13 mouse cellular contexts compared by ENCODE assay signal in genomic region chr4:156343332-156343731, GRCm38 (mm10). TPM values are rescaled to one million over a fixed set of nuclear protein-coding genes. Genes with fewer than 3 reads are reported as not detected.
DNase-seq lines count a peak whose midpoint lies in the region; ATAC-seq and TF ChIP-seq lines count a peak whose summit lies in the region.
"Had no signal": no experiment of that assay in that cellular context is flagged by ENCODE, and none has a peak within 500 bp of the region (broad histone marks: within the 10 kb centered on the region; RNA-seq: fewer than 3 reads in every experiment).

No protein-coding gene starts in this region.

- WGBS in heart, embryonic 13.5 days, result 74% methylated on average over 1 of the region's 1 CpGs
- WGBS in lung, postnatal 0 days, result 91% methylated on average over 1 of the region's 1 CpGs
- whole genome bisulfite sequencing in limb, embryonic 13.5 days, result 85% methylated on average over 1 of the region's 1 CpGs
- WGBS in stomach, embryonic 15.5 days, result 79% methylated on average over 1 of the region's 1 CpGs

- 0 out of 2 replicates have a peak, but pooled peaks have one; percentile 21 for ATAC-seq in heart, embryonic 13.5 days (ENCODE audit: extremely low read depth, insufficient number of reproducible peaks, low FRiP score, low TSS enrichment)
- ATAC-seq in lung, postnatal 0 days, result peak; percentile 35
- ATAC-seq in limb, embryonic 13.5 days (ENCODE audit: low FRiP score, low read depth), result peak; percentile 42; the same call in 1 of the 2 replicates
- peak; percentile 48; the same call in 1 of the 2 replicates for ATAC-seq in stomach, embryonic 15.5 days (ENCODE audit: insufficient read depth, low FRiP score, low read depth)

- H3K9me3 ChIP-seq in heart, embryonic 13.5 days, result peaks cover 29% of the 10 kb centered on the region
- peaks cover 10% of the 10 kb centered on the region; the same call in 1 of the 2 replicates for H3K9me3 ChIP-seq in lung, postnatal 0 days (ENCODE audit: low read length)
- peaks cover 20% of the 10 kb centered on the region for H3K9me3 ChIP-seq in limb, embryonic 13.5 days
- H3K9me3 ChIP-seq in stomach, embryonic 15.5 days, result no peaks in the 10 kb centered on the region

- no peak overlapping the region for H3K4me2 ChIP-seq in heart, embryonic 13.5 days
- no peak overlapping the region for H3K4me2 ChIP-seq in lung, postnatal 0 days (replicated peaks; ENCODE audit: low read depth, low read length)
- H3K4me2 ChIP-seq in limb, embryonic 13.5 days (replicated peaks), result no peak overlapping the region
- no peak overlapping the region for H3K4me2 ChIP-seq in stomach, embryonic 15.5 days

- no peak for TF ChIP-seq CTCF in lung, postnatal 0 days (IDR thresholded peaks at IDR 0.05)

- no peaks in the 10 kb centered on the region for H3K4me1 ChIP-seq in heart, embryonic 13.5 days
- H3K4me1 ChIP-seq in lung, postnatal 0 days (ENCODE audit: insufficient read depth, low read depth, low read length), result no peaks in the 10 kb centered on the region
- no peaks in the 10 kb centered on the region for H3K4me1 ChIP-seq in limb, embryonic 13.5 days
- no peaks in the 10 kb centered on the region for H3K4me1 ChIP-seq in stomach, embryonic 15.5 days
- H3K4me1 ChIP-seq: megakaryocyte, embryonic 14.5 days had no signal

- DNase-seq in heart, postnatal 4 days, result no peak
- DNase-seq in lung, postnatal 0 days (ENCODE audit: low spot score), result no peak
- DNase-seq in lung, postnatal 14 days, result no peak
- no peak for DNase-seq in right cerebral cortex, postnatal 25 days
- no peak for DNase-seq in embryo, embryonic 10 days (ENCODE audit: low spot score)

- no peak overlapping the region for H3K4me3 ChIP-seq in heart, embryonic 13.5 days
- no peak overlapping the region for H3K4me3 ChIP-seq in lung, postnatal 0 days (ENCODE audit: low read depth, low read length)
- no peak overlapping the region for H3K4me3 ChIP-seq in limb, embryonic 13.5 days
- H3K4me3 ChIP-seq in stomach, embryonic 15.5 days (replicated peaks), result no peak overlapping the region
- H3K4me3 ChIP-seq: megakaryocyte, embryonic 14.5 days had no signal

- H3K9ac ChIP-seq in heart, embryonic 13.5 days, result no peak overlapping the region
- no peak overlapping the region for H3K9ac ChIP-seq in lung, postnatal 0 days (replicated peaks; ENCODE audit: low read depth)
- no peak overlapping the region for H3K9ac ChIP-seq in limb, embryonic 13.5 days
- no peak overlapping the region for H3K9ac ChIP-seq in stomach, embryonic 15.5 days

- no peak for TF ChIP-seq EP300 in lung, postnatal 0 days (IDR thresholded peaks at IDR 0.05)

- H3K27ac ChIP-seq in heart, embryonic 13.5 days (replicated peaks), result no peak overlapping the region
- no peak overlapping the region for H3K27ac ChIP-seq in lung, postnatal 0 days (ENCODE audit: low read length)
- H3K27ac ChIP-seq in limb, embryonic 13.5 days, result no peak overlapping the region
- H3K27ac ChIP-seq in stomach, embryonic 15.5 days, result no peak overlapping the region

- no peaks in the 10 kb centered on the region for H3K27me3 ChIP-seq in heart, embryonic 13.5 days (replicated peaks)
- no peaks in the 10 kb centered on the region for H3K27me3 ChIP-seq in lung, postnatal 0 days (replicated peaks; ENCODE audit: insufficient read depth, low read length)
- no peaks in the 10 kb centered on the region for H3K27me3 ChIP-seq in limb, embryonic 13.5 days
- H3K27me3 ChIP-seq in stomach, embryonic 15.5 days (replicated peaks), result no peaks in the 10 kb centered on the region
- H3K27me3 ChIP-seq: megakaryocyte, embryonic 14.5 days had no signal

- H3K36me3 ChIP-seq in heart, embryonic 13.5 days, result no peaks in the 10 kb centered on the region
- H3K36me3 ChIP-seq in lung, postnatal 0 days (ENCODE audit: insufficient read depth, low read length), result no peaks in the 10 kb centered on the region
- H3K36me3 ChIP-seq in limb, embryonic 13.5 days, result no peaks in the 10 kb centered on the region
- H3K36me3 ChIP-seq in stomach, embryonic 15.5 days, result no peaks in the 10 kb centered on the region

RNA-seq across cellular contexts. Expression of gene Vmn2r-ps159, which starts 12.4 kb away (rescaled TPM):
- polyA plus RNA-seq in heart, embryonic 13.5 days (2015; fragmentation: Nextera tagmentation; extraction: Ambion mirVana), result not detected in 2 replicates
- total RNA-seq in heart, postnatal 4 days (2021), result not detected
- polyA plus RNA-seq in lung, postnatal 0 days (2015; fragmentation: Nextera tagmentation; extraction: Ambion mirVana), result not detected in 2 replicates
- not detected in 2 replicates for polyA plus RNA-seq in limb, embryonic 13.5 days (2015; fragmentation: Nextera tagmentation; extraction: Ambion mirVana)
- not detected in 2 replicates for polyA plus RNA-seq in stomach, embryonic 15.5 days (2015; fragmentation: Nextera tagmentation; extraction: Ambion mirVana)
- total RNA-seq: left cerebral cortex, adult 18-20 months had no signal
- polyA plus RNA-seq: C2C12; cortical plate, adult 2 months; frontal cortex, adult 2 months had no signal
